Mouse (Mus musculus) hindbrain, embryonic 13.5 days (tissue): ENCODE results near the gene Lsm7. TPM values are rescaled to one million over a fixed set of nuclear protein-coding genes. Genes with fewer than 3 reads are reported as not detected.

ENCODE experiments used
- ATAC-seq: fragments of 200-750 bp; cut with Nextera tagmentation; 2 replicates; pipeline ENCODE4 v1.8.0; 2017; ENCODE audit warnings: moderate TSS enrichment; ENCODE audit not compliant: low FRiP score
- H3K27ac ChIP-seq: fragments of 300-500 bp; sonication (generic); 2 replicates; pipeline ENCODE4 v1.5.1; 2015; ENCODE audit warnings: inconsistent platforms, mild to moderate bottlenecking, moderate library complexity
- H3K27me3 ChIP-seq: fragments of 300-500 bp; sonication (generic); 2 replicates; pipeline ENCODE4 v1.6.1; 2015; ENCODE audit warnings: mild to moderate bottlenecking, inconsistent platforms
- H3K36me3 ChIP-seq: fragments of 300-500 bp; sonication (generic); 2 replicates; pipeline ENCODE4 v1.6.1; 2015; ENCODE audit warnings: mild to moderate bottlenecking, inconsistent platforms
- H3K4me1 ChIP-seq: fragments of 300-500 bp; sonication (generic); replicated peaks from 2 replicates; pipeline ENCODE4 v1.6.1; 2015; ENCODE audit warnings: inconsistent platforms
- H3K4me2 ChIP-seq: fragments of 300-500 bp; sonication (generic); 2 replicates; pipeline ENCODE4 v1.6.1; 2015; ENCODE audit warnings: inconsistent platforms, mild to moderate bottlenecking, moderate library complexity
- H3K4me3 ChIP-seq: fragments of 300-500 bp; sonication (generic); 2 replicates; pipeline ENCODE4 v1.5.1; 2015; ENCODE audit warnings: mild to moderate bottlenecking, inconsistent platforms
- H3K9ac ChIP-seq: fragments of 300-500 bp; sonication (generic); 2 replicates; pipeline ENCODE4 v1.6.1; 2015; ENCODE audit warnings: mild to moderate bottlenecking, inconsistent platforms
- H3K9me3 ChIP-seq: fragments of 300-500 bp; sonication (generic); 2 replicates; pipeline ENCODE4 v1.6.1; 2016; ENCODE audit warnings: inconsistent platforms
- WGBS: fragments of 180-500 bp; shearing (Covaris S2); methylation state at CpG from one replicate; pipeline ENCODE4 v1.1.7; 2015; 5-methylcytosine and 5-hydroxymethylcytosine counted together
- polyA plus RNA-seq: library from polyadenylated mRNA; unstranded; fragments of >200 nt; fragmentation: Nextera tagmentation; extraction: Ambion mirVana; gene quantifications from 2 replicates; pipeline ENCODE4 v1.2.1, GENCODE M21; 2015

The Lsm7 gene
- polyA plus RNA-seq, 1 experiment from 2014 or later = 237 TPM

DNA sequence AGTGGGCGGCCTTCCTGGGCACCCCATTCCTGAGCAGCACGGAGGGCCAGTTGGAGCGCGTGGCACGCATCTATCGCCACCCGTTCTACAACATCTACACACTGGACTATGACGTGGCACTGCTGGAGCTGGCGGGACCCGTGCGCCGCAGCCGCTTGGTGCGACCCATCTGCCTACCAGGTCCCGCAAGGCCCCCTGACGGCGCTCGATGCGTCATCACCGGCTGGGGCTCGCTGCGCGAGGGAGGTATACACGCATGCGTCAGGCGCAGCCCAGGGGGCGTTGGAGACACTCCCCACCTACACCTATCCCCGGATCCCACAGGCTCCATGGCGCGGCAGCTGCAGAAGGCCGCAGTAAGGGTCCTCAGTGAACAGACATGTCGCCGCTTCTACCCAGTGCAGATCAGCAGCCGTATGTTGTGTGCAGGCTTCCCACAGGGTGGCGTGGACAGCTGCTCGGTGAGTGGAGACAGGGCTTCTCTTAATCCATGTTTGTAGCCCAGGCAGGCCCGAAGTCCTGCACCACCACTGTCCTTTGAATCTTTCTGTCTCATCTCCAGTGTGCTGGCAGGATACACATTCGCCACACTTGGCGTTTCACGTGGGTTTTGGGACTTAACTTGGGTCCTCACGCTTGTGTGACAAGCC, 43.0 kb upstream of the Lsm7 start:
- no peaks in the 10 kb centered on the region for H3K9me3 ChIP-seq
- H3K4me1 ChIP-seq = peaks cover 30% of the 10 kb centered on the region
- H3K4me3 ChIP-seq = peak overlapping the region; percentile 12
- H3K4me2 ChIP-seq = peak overlapping the region; percentile 34
- peak overlapping the region; percentile 88 for H3K9ac ChIP-seq
- H3K27me3 ChIP-seq = no peaks in the 10 kb centered on the region
- 0 out of 2 replicates have a peak overlapping the region, but pooled peaks have one; percentile 30 for H3K27ac ChIP-seq
- 39% methylated on average over 41 of the region's 41 CpGs for WGBS
- ATAC-seq = no peak
- H3K36me3 ChIP-seq = peaks cover 25% of the 10 kb centered on the region

DNA sequence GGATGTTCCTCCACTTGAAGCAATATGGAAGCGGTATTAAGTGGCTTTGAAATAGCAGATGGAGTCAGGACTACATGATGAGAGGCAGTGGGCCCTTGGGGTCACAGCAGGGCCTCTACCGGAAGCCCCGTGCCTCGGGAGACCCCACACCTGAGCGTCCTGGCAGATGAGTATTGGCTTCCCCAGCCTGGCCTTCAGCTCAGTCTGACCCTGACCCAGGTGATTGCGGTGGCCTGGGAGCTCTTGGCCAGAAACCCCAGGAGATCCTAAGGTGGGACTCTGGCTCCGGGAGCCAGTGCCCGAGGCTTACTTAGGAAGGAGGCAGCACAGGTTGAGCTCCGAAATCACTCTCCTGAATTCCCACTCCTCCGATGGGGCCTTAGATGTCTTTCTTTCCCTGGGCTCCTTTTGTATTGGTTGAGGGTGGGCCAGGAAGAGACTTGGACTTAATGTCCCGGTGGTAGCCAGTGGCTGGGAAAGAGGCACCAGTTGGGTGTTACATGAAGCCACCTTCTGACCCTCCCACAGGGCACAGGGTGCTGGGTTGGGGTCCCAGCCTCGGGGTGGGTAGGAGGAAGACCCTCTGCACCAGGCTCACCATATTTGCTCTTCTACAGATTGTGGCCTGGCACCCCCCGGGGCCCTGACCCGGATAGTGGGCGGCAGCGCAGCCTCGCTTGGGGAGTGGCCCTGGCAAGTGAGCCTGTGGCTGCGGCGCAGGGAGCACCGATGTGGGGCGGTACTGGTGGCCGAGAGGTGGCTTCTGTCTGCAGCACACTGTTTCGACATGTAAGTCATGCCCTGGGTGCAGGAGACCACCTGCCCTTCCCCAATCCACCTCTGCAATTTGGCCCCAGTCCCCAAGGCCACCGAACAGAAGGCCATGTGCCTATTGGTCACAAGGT, 41.8 kb upstream of the Lsm7 start:
- 73% methylated on average over 24 of the region's 24 CpGs for WGBS
- Histone ChIP-seq H3K9ac (no peak overlapping the region), H3K9me3 (no peaks in the 10 kb centered on the region), H3K27ac (no peak overlapping the region), H3K4me3 (no peak overlapping the region), H3K4me1 (peaks cover 30% of the 10 kb centered on the region), H3K27me3 (no peaks in the 10 kb centered on the region), H3K36me3 (peaks cover 14% of the 10 kb centered on the region), H3K4me2 (no peak overlapping the region)
- no peak for ATAC-seq

DNA sequence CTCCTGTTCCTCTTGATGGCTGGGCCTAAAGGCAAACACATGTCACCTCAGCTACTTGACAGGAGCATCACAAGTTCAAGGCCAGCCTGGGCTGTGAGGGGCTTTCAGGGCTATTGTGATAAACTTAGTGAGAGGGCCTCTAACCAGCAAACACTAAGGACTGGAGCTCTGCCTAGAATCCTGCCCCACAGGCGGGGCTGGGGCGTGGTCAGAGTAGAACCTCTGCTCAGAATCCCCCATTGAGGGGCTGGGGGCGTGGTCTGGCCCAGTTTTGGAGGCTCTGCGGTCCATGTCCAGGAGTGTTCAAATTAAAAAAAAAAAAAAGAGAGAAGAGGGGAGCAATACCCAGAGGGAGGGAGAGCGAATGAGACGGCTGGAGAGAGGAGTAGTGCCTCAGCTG, 40.7 kb upstream of the Lsm7 start:
- Histone ChIP-seq H3K9me3 (no peaks in the 10 kb centered on the region), H3K27ac (no peak overlapping the region), H3K9ac (peak overlapping the region; percentile 19; the same call in 1 of the 2 replicates), H3K36me3 (peaks cover 13% of the 10 kb centered on the region), H3K27me3 (no peaks in the 10 kb centered on the region), H3K4me2 (no peak overlapping the region), H3K4me3 (no peak overlapping the region), H3K4me1 (peaks cover 26% of the 10 kb centered on the region)
- WGBS = 83% methylated on average over 6 of the region's 6 CpGs
- ATAC-seq = no peak

DNA sequence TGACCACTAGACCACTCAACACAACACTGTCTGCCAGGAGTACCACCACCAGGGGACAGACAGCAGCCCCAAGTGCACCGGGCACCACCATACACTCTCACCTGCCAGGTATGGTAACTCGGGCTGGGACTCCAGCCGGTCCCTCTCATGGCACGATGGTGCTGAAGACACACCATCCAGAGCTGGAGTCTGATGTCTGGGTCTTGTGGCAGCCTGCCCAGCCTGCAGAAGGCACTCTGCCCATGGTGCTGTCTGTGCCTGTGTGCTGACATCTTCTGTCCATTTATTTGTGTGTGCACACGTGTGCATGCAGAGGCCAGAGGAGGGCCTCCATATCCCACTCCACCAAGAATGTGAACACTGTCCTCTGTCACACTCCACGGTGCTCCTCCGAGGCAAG, 40.1 kb upstream of the Lsm7 start:
- peak overlapping the region; percentile 19; the same call in 1 of the 2 replicates for H3K9ac ChIP-seq
- no peak overlapping the region for H3K27ac ChIP-seq
- H3K27me3 ChIP-seq = peaks cover 1% of the 10 kb centered on the region
- no peak overlapping the region for H3K4me2 ChIP-seq
- no peaks in the 10 kb centered on the region for H3K9me3 ChIP-seq
- no peak overlapping the region for H3K4me3 ChIP-seq
- peaks cover 25% of the 10 kb centered on the region for H3K4me1 ChIP-seq
- WGBS = 87% methylated on average over 7 of the region's 7 CpGs
- no peak for ATAC-seq
- peaks cover 13% of the 10 kb centered on the region for H3K36me3 ChIP-seq

DNA sequence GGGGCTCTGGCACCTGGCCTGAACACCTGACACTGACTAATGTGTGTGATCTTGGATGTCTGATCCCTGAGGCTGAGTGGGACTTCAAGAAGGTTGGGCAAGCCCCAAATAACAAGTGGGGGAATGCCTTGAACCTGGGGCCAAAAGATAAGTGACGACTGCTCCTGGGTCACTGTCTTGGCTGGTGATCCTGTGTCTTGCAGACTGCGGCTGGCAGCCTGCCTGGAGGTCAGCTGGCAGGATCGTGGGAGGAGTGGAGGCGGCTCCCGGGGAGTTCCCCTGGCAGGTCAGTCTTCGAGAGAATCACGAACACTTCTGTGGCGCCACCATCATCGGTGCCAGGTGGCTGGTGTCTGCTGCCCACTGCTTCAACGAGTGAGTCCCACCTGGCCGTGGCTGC, 32.2 kb upstream of the Lsm7 start:
- no peaks in the 10 kb centered on the region for H3K9me3 ChIP-seq
- no peak overlapping the region for H3K4me2 ChIP-seq
- H3K36me3 ChIP-seq = no peaks in the 10 kb centered on the region
- no peaks in the 10 kb centered on the region for H3K4me1 ChIP-seq
- no peak overlapping the region for H3K4me3 ChIP-seq
- peak overlapping the region; percentile 49; the same call in 1 of the 2 replicates for H3K9ac ChIP-seq
- WGBS = 71% methylated on average over 11 of the region's 11 CpGs
- peaks cover 27% of the 10 kb centered on the region for H3K27me3 ChIP-seq
- ATAC-seq = no peak
- H3K27ac ChIP-seq = no peak overlapping the region

DNA sequence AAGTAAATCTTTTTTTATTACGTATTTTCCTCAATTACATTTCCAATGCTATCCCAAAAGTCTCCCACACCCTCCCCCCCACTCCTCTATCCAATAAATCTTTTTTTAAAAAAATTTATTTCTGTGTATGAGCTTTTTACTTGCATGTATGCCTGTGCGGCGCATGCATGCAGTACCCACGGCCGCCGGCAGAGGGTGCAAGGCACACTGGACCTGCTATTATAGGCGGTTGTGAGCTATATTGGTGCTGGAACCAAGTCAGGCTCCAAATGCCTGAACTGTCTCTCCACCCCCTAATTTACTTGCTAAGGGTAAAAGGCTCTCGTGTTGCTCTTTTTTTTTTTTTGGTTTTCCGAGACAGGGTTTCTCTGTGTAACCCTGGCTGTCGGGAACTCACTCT, 26.3 kb upstream of the Lsm7 start:
- H3K27ac ChIP-seq = no peak overlapping the region
- H3K9me3 ChIP-seq = no peaks in the 10 kb centered on the region
- no peak overlapping the region for H3K4me3 ChIP-seq
- no peak overlapping the region for H3K4me2 ChIP-seq
- ATAC-seq = no peak
- 0 out of 2 replicates have a peak, but pooled peaks cover 3% of the 10 kb centered on the region for H3K27me3 ChIP-seq
- H3K9ac ChIP-seq = no peak overlapping the region
- WGBS = 26% methylated on average over 10 of the region's 10 CpGs
- no peaks in the 10 kb centered on the region for H3K36me3 ChIP-seq
- no peaks in the 10 kb centered on the region for H3K4me1 ChIP-seq

DNA sequence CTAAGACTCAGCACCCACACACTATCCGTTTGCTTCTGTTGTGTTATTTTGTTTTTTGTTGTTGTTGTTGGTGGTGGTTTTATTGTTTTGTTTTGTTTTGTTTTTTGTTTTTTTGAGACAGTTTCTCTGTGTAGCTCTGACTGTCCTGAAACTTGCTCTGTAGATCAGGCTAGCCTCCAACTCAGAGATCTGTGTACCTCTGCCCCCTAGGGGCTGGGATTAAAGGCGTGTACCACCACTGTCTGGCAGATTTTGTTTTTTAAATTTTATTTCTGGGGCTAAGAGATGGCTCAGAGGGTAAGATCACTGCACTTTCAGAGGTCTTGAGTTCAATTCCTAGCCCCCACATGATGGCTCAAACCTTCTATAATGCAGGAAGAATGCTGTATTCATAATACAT, 25.9 kb upstream of the Lsm7 start:
- ATAC-seq = no peak
- WGBS = 78% methylated on average over 2 of the region's 2 CpGs

DNA sequence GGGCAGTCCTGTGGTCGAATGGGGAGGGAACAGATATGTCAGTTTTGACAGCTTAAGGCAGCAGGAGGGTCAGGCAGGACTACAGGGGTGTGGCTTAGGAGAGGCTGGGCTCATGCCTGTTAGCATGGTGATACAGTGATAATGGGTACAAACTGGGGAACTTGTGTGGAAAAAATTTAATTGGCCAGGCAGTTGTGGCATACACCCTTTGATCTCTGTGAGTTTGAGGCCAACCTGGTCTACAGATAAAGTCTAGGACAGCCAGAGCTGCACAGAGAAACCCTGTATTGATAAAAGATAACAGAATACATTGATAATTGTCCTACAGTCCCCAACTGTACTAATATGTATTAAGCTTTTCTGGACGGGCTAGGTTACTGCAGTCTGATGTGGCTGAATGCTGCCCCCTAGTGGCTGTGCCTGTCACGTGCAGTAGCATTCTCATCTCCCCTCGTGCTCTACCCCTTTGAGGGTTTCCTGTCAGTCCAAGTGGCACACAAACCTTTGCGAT, 25.2 kb upstream of the Lsm7 start:
- Histone ChIP-seq H3K36me3 (no peaks in the 10 kb centered on the region), H3K27me3 (0 out of 2 replicates have a peak, but pooled peaks cover 3% of the 10 kb centered on the region), H3K4me3 (no peak overlapping the region), H3K9me3 (no peaks in the 10 kb centered on the region), H3K27ac (no peak overlapping the region), H3K4me2 (no peak overlapping the region), H3K4me1 (no peaks in the 10 kb centered on the region), H3K9ac (no peak overlapping the region)
- ATAC-seq = no peak
- WGBS = 20% methylated on average over 5 of the region's 5 CpGs

More for the DNA sequence above, 25.9 kb upstream of the Lsm7 start:
- H3K27ac ChIP-seq = no peak overlapping the region
- no peak overlapping the region for H3K9ac ChIP-seq
- no peaks in the 10 kb centered on the region for H3K9me3 ChIP-seq
- H3K4me1 ChIP-seq = no peaks in the 10 kb centered on the region
- H3K4me2 ChIP-seq = no peak overlapping the region
- 0 out of 2 replicates have a peak, but pooled peaks cover 3% of the 10 kb centered on the region for H3K27me3 ChIP-seq
- H3K4me3 ChIP-seq = no peak overlapping the region
- no peaks in the 10 kb centered on the region for H3K36me3 ChIP-seq

DNA sequence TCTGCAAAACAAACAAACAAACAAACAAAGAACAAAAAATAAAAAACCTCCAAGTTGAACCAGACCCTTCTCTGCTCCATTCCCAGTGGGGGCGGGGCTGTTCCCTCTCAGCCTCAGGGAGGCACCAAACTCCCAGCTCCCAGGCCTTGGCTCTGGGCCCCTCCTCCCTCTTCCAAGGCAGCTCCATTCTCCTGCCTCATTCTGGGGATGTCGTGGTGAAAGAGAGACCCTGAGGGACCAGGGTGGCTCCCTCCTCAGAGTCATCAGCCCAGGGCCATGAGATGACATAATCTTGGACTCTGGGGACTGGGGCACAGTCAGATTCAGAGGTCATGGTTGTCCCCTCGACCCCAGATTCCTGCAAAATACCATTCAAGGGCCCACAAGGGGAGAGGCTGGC, 21.6 kb upstream of the Lsm7 start:
- H3K27ac ChIP-seq = no peak overlapping the region
- 0 out of 2 replicates have a peak overlapping the region, but pooled peaks have one; percentile 19 for H3K9ac ChIP-seq
- H3K4me1 ChIP-seq = peaks cover 4% of the 10 kb centered on the region; the same call in 1 of the 2 replicates
- no peak overlapping the region for H3K4me2 ChIP-seq
- no peaks in the 10 kb centered on the region for H3K9me3 ChIP-seq
- WGBS = 28% methylated on average over 3 of the region's 3 CpGs
- ATAC-seq = no peak
- no peak overlapping the region for H3K4me3 ChIP-seq
- H3K27me3 ChIP-seq = peaks cover 15% of the 10 kb centered on the region; the same call in 1 of the 2 replicates
- H3K36me3 ChIP-seq = no peaks in the 10 kb centered on the region

DNA sequence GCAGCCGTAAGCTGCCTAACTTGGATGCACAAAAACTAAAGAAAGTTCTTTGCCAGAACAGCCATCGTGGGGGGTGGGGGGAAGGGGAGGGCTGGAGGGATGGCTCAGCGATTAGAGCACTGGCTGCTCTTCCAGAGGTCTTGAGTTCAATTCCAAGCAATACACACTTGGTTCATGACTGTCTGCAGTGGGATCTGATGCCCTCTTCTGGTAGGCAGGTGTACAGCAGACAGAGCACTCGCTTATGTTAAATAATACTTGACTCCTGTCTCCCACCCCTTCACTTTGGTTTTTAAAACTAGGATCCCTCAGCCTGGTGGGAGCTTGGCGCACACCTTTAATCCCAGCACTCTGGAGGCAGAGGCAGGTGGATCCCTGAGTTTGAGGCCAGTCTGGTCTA, 21.0 kb upstream of the Lsm7 start:
- H3K36me3 ChIP-seq = no peaks in the 10 kb centered on the region
- H3K4me1 ChIP-seq = peaks cover 4% of the 10 kb centered on the region; the same call in 1 of the 2 replicates
- no peak overlapping the region for H3K4me2 ChIP-seq
- peaks cover 15% of the 10 kb centered on the region; the same call in 1 of the 2 replicates for H3K27me3 ChIP-seq
- H3K9me3 ChIP-seq = no peaks in the 10 kb centered on the region
- H3K27ac ChIP-seq = no peak overlapping the region
- 34% methylated on average over 5 of the region's 5 CpGs for WGBS
- H3K9ac ChIP-seq = no peak overlapping the region
- no peak for ATAC-seq
- H3K4me3 ChIP-seq = no peak overlapping the region

DNA sequence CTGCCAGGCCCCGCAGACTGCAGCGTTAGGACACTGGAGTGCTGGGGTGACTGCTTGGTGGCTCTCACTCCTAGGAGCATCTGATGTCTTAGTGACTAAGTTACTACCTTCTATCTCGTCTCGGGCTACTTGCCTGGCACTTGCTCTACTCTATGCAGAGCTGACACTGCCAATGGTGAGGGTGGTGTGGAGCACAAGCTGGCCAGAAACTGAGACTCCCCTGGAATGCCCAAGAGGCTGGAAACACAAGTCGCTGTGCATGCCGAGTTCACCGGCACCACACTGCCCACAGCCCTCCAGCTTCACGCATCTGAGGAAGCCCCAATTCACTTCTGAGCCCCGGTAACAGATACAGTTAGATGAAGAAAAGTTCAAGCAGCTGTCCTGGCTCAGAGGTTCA, 19.0 kb upstream of the Lsm7 start:
- peaks cover 4% of the 10 kb centered on the region; the same call in 1 of the 2 replicates for H3K4me1 ChIP-seq
- H3K9me3 ChIP-seq = no peaks in the 10 kb centered on the region
- 74% methylated on average over 9 of the region's 9 CpGs for WGBS
- H3K27me3 ChIP-seq = peaks cover 12% of the 10 kb centered on the region; the same call in 1 of the 2 replicates
- H3K4me2 ChIP-seq = no peak overlapping the region
- no peak overlapping the region for H3K4me3 ChIP-seq
- H3K9ac ChIP-seq = no peak overlapping the region
- ATAC-seq = no peak
- no peaks in the 10 kb centered on the region for H3K36me3 ChIP-seq
- H3K27ac ChIP-seq = no peak overlapping the region

DNA sequence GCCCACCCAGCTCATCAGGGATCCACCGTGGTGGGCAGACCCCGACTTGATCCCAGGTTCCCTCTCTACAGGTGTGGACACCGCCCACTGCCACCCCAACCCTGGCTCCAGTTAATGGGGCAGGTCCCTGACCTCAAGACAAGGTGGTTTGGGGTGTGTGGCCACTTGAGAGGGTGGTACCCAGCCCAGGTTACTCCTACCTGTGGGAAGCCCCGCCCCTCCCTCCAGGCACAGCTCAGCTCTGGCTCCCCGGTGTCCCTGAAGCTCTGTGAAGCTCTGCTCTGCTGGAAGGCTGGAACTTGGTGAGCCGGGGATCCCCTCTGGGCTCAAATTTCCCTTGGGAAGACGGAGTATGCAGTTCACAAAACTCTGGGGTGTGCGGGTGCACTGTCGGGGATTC, 16.6 kb upstream of the Lsm7 start, which contains the start of gene Tmprss9:
Gene Tmprss9 (plus strand): TSS at position 268 of the 400 bp plus-strand sequence.
- H3K27ac ChIP-seq = no peak within 1 kb of the TSS
- peaks cover 12% of the 10 kb centered on the region; the same call in 1 of the 2 replicates for H3K27me3 ChIP-seq
- H3K36me3 ChIP-seq = peaks cover 23% of the 10 kb centered on the region
- no peak within 1 kb of the TSS for H3K4me2 ChIP-seq
- H3K9me3 ChIP-seq = no peaks in the 10 kb centered on the region
- no peak within 1 kb of the TSS for H3K4me3 ChIP-seq
- no peak within 1 kb of the TSS for H3K9ac ChIP-seq
- no peak for ATAC-seq
- 36% methylated on average over 9 of the region's 9 CpGs for WGBS
- peaks cover 4% of the 10 kb centered on the region; the same call in 1 of the 2 replicates for H3K4me1 ChIP-seq
